Mouse (Mus musculus): ENCODE measurements at regions not wholly inside any gene's neighbourhood (a gene's known extent, or its start where the extent isn't known, plus 50 kb on each side); places are given as distances from the start of the nearest gene placed in this dataset.

DNA sequence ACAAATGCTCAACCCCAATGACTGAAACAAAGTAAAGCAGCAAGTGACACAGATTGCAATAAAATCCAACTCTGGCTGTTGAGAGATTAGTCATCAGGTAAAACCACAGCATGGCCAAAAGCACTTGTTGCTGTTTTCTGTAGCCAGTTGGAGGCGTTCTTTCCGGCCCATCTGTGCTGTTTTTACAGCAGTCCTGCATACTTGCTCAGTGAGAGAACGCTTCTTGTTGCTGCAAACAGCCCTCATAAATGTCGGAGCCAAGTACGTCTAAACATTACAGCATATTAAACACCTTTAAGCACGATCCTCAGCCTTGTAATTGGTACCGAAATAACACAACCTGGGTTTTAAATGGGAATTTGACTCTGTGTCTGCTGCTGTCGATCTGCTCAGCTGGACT, 65.6 kb upstream of the Hs3st3a1 start:
- 81% methylated on average over 8 of the region's 8 CpGs for WGBS

DNA sequence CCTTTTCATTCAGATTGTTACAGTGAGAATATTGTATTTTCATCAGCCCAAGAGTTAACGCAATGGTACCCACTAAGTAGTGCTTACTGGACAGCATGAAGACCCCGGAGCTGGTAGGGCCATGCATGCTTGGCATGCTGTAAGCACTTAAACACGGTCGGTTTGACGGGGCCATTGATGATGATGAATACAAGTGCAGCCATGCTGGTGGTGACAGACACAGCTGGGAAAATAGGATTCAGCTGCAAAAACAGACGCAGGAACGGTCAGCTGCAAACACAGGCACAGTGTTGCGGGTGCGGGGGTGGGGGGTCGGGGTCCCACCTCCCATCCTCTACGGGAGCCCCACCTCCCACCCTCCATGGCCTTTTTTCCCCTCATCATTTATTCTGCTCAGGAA, 99.7 kb upstream of the Hs3st3a1 start:
- no peak overlapping the region for H3K4me3 ChIP-seq
- no peaks in the 10 kb centered on the region for H3K36me3 ChIP-seq
- no peak for ATAC-seq (ENCODE audit: low FRiP score)
- no peak overlapping the region for H3K27ac ChIP-seq
- WGBS: 64% methylated on average over 11 of the region's 11 CpGs
- H3K4me2 ChIP-seq: no peak overlapping the region
- no peak overlapping the region for H3K9ac ChIP-seq
- no peaks in the 10 kb centered on the region for H3K9me3 ChIP-seq
- no peaks in the 10 kb centered on the region for H3K4me1 ChIP-seq (replicated peaks)
- H3K27me3 ChIP-seq: no peaks in the 10 kb centered on the region

More for the DNA sequence above, 65.6 kb upstream of the Hs3st3a1 start:
- Histone ChIP-seq H3K36me3 (no peaks in the 10 kb centered on the region), H3K27me3 (no peaks in the 10 kb centered on the region), H3K4me2 (no peak overlapping the region), H3K9ac (no peak overlapping the region), H3K4me1 (replicated peaks) (no peaks in the 10 kb centered on the region), H3K4me3 (no peak overlapping the region), H3K9me3 (no peaks in the 10 kb centered on the region), H3K27ac (no peak overlapping the region)
- no peak for ATAC-seq (ENCODE audit: low FRiP score)

DNA sequence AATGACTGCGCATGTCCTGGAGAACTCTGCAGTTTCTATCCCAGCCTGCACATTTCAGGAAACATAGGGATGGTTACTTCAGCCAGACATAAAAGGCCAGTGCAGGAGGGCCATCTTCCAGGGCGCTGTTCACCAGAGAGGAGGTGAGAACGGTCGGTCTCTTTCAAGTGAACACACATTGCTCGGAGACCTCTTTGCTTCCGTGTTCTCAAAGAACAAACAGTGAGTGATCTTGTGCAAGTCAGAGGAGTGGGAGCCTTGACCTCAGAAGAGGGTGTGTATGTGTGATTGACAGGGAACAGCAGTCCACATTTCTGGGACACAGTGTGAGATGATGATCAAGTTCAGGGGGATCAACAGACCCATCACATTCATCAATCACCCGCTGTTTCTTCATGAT, 102.7 kb upstream of the Hs3st3a1 start:
- Histone ChIP-seq H3K27me3 (no peaks in the 10 kb centered on the region), H3K9me3 (no peaks in the 10 kb centered on the region), H3K9ac (no peak overlapping the region), H3K36me3 (no peaks in the 10 kb centered on the region), H3K4me1 (replicated peaks) (0 out of 2 replicates have a peak, but pooled peaks cover 5% of the 10 kb centered on the region), H3K4me3 (no peak overlapping the region), H3K4me2 (no peak overlapping the region), H3K27ac (no peak overlapping the region)
- WGBS: 85% methylated on average over 7 of the region's 7 CpGs
- no peak for ATAC-seq (ENCODE audit: low FRiP score)

DNA sequence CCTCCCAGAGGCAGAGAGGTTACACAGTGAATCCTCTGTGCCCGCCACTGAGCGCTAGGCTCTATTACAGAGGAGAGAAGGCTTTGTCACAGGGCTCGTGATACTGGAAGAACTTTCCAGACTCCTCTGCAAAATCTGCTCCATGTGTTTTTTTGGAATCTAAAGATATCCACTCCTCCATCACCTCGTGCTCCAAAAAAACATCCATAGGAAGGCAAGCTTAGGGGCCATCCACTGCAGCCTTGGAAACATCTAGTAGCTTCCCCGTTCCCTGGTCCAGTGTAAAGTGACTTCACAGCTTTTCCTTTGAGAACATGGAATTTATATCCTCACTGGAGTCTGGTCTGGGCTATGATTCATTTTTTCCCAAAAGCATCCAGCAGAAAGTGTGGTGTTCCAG, 103.3 kb upstream of the Hs3st3a1 start:
- no peak overlapping the region for H3K9ac ChIP-seq
- H3K9me3 ChIP-seq: no peaks in the 10 kb centered on the region
- WGBS: 82% methylated on average over 5 of the region's 5 CpGs
- H3K4me1 ChIP-seq (replicated peaks): 0 out of 2 replicates have a peak, but pooled peaks cover 5% of the 10 kb centered on the region
- H3K27ac ChIP-seq: no peak overlapping the region
- H3K4me2 ChIP-seq: no peak overlapping the region
- H3K4me3 ChIP-seq: no peak overlapping the region
- H3K36me3 ChIP-seq: no peaks in the 10 kb centered on the region
- no peaks in the 10 kb centered on the region for H3K27me3 ChIP-seq
- no peak for ATAC-seq (ENCODE audit: low FRiP score)

DNA sequence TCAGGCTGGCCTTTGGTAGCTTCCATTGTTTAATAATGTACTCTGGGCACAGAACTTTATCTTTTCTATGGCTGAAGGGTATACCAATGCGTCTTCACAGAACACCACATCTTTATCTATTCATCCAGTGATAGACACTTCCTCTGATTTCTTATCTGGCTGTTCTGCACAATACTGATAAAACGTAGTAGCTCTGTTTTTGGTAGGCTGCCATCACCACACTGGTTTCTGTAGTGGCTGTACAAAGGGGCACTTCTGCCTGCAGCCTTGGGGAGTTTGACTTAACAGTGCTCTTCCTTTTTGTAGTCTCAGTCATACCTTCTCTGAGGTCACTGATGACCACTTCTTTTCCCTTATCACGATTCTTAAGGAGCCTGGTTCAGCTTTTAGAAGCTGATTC, 106.0 kb upstream of the Hs3st3a1 start:
- Histone ChIP-seq H3K27me3 (no peaks in the 10 kb centered on the region), H3K36me3 (no peaks in the 10 kb centered on the region), H3K4me3 (no peak overlapping the region), H3K9me3 (no peaks in the 10 kb centered on the region), H3K4me2 (no peak overlapping the region), H3K9ac (no peak overlapping the region), H3K4me1 (replicated peaks) (0 out of 2 replicates have a peak, but pooled peaks cover 5% of the 10 kb centered on the region), H3K27ac (no peak overlapping the region)
- ATAC-seq (ENCODE audit: low FRiP score): no peak
- 78% methylated on average over 3 of the region's 3 CpGs for WGBS

DNA sequence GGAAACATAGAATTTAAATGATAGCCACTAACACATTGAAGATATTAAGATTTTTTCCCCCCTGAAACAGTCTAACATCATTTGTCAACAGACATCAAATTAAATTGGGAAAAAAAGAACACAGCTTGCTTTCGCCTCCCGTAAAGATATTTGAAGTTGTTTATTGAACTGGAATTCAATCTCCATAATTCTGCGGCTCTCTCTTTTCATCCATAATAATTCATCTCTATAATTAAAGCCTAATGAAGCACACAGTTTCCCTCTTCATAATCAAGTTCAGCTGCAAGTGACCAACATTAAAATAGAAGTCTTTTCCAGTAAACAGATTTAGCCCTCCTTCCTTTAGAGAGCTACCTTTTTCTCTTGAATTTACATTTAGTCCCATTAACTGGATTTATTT, 107.4 kb upstream of the Hs3st3a1 start:
- ATAC-seq (ENCODE audit: low FRiP score): no peak
- no peaks in the 10 kb centered on the region for H3K36me3 ChIP-seq
- H3K27me3 ChIP-seq: no peaks in the 10 kb centered on the region
- no peak overlapping the region for H3K27ac ChIP-seq
- H3K4me1 ChIP-seq (replicated peaks): 0 out of 2 replicates have a peak, but pooled peaks cover 5% of the 10 kb centered on the region
- WGBS: 64% methylated on average over 3 of the region's 3 CpGs
- H3K9me3 ChIP-seq: no peaks in the 10 kb centered on the region
- H3K4me3 ChIP-seq: no peak overlapping the region
- no peak overlapping the region for H3K4me2 ChIP-seq
- H3K9ac ChIP-seq: no peak overlapping the region

DNA sequence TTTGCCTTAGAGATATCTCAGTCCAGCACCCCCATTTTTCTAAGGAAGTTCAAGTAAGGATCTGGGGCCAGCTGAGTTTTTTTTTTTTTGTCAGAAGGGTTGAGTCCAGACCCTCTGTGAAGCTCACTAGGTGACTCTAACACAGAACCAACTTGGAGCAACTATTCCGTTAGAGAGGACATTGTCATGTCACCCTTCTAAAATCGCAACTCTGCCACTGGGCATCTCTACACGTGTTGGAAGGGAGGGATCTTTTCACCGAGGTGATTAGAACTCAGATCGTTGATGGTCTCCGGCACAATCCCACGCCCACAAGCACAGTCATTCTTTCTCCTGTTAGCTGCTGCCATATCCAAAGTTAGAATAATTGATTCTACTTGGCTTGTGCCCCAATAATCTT, 108.5 kb upstream of the Hs3st3a1 start:
- Histone ChIP-seq H3K4me3 (no peak overlapping the region), H3K27me3 (no peaks in the 10 kb centered on the region), H3K4me1 (replicated peaks) (0 out of 2 replicates have a peak, but pooled peaks cover 5% of the 10 kb centered on the region), H3K9ac (no peak overlapping the region), H3K27ac (no peak overlapping the region), H3K36me3 (no peaks in the 10 kb centered on the region), H3K9me3 (no peaks in the 10 kb centered on the region), H3K4me2 (no peak overlapping the region)
- WGBS: 96% methylated on average over 7 of the region's 7 CpGs
- no peak for ATAC-seq (ENCODE audit: low FRiP score)

DNA sequence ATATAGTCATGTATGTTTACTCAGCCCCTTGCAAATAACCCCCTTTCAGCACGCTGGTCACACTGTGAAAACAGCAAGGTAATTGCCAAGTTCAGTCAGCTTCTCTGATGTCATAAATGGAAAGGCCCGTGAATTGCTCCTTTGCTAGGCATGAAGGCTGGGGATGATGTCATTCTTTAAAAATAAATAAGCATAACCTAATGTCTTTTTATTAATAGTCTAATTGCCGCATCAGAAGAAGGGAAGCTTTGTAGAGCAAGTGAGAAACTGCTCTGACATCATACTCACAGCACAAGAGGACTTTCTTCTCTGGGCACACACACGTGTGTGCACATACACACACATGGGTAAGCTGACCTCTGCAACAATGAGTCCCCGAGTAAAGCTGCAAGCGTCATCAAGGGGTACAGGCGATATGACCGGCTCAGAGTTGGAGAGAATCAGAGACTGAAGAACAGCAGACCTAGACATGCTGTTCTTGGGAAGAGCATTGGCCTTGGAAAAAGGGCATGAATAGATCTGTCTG, 113.2 kb upstream of the Hs3st3a1 start:
- Histone ChIP-seq H3K9me3 (no peaks in the 10 kb centered on the region), H3K4me2 (no peak overlapping the region), H3K4me3 (no peak overlapping the region), H3K27me3 (no peaks in the 10 kb centered on the region), H3K27ac (no peak overlapping the region), H3K9ac (no peak overlapping the region), H3K4me1 (replicated peaks) (no peaks in the 10 kb centered on the region), H3K36me3 (no peaks in the 10 kb centered on the region)
- 82% methylated on average over 8 of the region's 8 CpGs for WGBS
- ATAC-seq (ENCODE audit: low FRiP score): no peak

DNA sequence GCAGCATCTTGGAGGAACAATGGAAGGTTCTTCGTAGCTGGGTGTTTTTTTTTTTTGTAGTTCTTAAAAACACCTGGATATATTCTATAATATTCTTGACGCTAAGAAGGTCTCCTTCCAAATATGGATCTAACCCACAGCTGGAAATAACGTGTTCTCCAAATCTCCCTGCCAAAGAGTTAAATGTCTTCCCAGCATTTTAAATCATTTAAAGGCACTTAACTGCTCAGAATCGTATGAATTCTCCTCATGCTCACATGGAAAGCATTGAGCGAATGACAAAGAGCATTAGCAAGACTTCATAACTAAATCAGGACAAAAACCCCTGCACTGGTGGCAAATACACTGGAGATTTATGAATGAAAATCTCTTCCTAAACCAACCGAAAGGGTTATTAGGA, 117.7 kb upstream of the Hs3st3a1 start:
- no peaks in the 10 kb centered on the region for H3K9me3 ChIP-seq
- no peak overlapping the region for H3K4me2 ChIP-seq
- no peaks in the 10 kb centered on the region for H3K27me3 ChIP-seq
- 86% methylated on average over 6 of the region's 6 CpGs for WGBS
- no peak overlapping the region for H3K27ac ChIP-seq
- H3K4me1 ChIP-seq (replicated peaks): no peaks in the 10 kb centered on the region
- H3K4me3 ChIP-seq: no peak overlapping the region
- no peaks in the 10 kb centered on the region for H3K36me3 ChIP-seq
- ATAC-seq (ENCODE audit: low FRiP score): no peak
- H3K9ac ChIP-seq: no peak overlapping the region

DNA sequence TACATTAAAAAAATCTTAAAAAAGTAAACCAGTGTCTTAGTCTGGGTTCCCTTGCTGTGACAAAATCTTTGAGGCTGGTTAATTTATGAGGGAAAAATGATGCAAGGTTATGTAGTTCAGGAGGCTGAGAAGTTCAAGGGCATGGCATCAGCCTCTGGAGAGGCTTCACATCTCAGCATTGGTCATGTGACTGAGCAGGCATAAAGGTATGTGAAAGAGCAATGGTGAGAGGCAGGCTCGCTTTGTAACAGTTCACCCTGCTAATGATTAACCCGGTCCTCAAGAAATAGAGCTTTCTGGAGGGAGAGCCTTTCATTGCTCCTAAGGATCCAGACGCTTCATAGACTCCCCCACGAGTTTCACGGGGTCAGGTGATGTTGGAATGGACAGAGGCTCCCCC, 120.1 kb upstream of the Hs3st3a1 start:
- Histone ChIP-seq H3K9me3 (no peaks in the 10 kb centered on the region), H3K27me3 (no peaks in the 10 kb centered on the region), H3K4me3 (no peak overlapping the region), H3K36me3 (no peaks in the 10 kb centered on the region), H3K4me1 (replicated peaks) (no peaks in the 10 kb centered on the region), H3K9ac (no peak overlapping the region), H3K27ac (no peak overlapping the region), H3K4me2 (no peak overlapping the region)
- 58% methylated on average over 5 of the region's 5 CpGs for WGBS
- no peak for ATAC-seq (ENCODE audit: low FRiP score)

DNA sequence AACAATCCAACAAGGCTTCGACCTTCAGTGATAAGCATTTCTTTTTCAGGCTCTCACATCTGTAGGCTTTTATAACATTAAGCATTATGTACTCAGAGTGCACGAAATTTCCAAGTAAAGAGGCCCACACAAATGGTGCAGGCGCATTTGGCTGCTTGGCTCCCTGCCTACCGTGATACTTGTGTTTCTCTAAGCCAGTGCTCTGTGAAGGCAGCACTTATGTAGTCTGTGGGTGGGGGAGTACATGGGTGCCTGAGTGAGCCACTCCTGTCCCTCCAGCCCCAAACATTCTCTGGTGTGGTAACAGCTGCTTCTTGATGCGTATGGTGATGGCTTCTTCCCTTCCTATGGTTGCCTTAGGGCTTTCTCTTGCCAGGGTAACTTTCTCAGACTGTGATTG, 121.9 kb upstream of the Hs3st3a1 start:
- no peak overlapping the region for H3K4me3 ChIP-seq
- no peak overlapping the region for H3K9ac ChIP-seq
- H3K27me3 ChIP-seq: no peaks in the 10 kb centered on the region
- H3K4me1 ChIP-seq (replicated peaks): no peaks in the 10 kb centered on the region
- H3K36me3 ChIP-seq: no peaks in the 10 kb centered on the region
- ATAC-seq (ENCODE audit: low FRiP score): no peak
- no peak overlapping the region for H3K4me2 ChIP-seq
- no peak overlapping the region for H3K27ac ChIP-seq
- 80% methylated on average over 5 of the region's 5 CpGs for WGBS
- no peaks in the 10 kb centered on the region for H3K9me3 ChIP-seq

DNA sequence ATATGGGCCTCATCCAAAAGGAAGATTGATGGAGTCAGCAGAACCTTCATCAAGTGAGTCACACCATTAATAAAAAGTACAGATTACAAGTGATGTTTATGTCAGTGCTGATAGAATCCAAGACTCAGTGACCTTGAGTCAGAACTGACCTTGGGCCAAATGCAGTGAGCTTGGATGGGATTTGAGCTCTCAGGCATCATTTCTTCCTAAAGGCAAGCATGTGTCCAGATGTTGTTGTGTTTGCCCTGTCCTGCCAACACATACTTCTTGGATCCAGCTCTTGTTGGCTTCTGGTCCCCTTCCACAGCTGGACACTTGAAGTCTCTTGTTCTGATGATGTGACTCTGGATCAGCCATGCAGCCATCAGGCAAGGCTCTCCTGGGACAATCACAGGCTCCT, 125.3 kb upstream of the Hs3st3a1 start:
- no peaks in the 10 kb centered on the region for H3K4me1 ChIP-seq (replicated peaks)
- H3K9me3 ChIP-seq: 0 out of 2 replicates have a peak, but pooled peaks cover 5% of the 10 kb centered on the region
- H3K4me3 ChIP-seq: no peak overlapping the region

DNA sequence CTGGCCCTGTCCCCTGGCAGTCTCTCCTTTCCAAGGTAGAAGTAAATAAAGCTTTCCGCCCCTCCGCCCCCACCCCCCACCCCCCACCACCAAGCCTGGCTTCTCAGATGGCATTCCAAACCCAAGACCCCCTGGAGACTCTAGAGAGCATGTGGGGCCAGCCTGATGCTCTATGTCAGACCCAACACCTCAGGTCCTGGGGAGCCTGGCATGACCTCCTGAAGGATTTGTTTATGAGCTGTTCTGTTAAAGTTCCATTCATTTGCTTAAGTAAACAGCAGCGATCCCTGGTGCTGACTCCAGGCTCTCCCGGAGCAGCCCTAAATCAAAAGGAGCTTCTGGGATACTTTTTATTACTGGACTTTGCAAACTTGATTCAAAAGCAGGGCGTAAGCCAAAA, 137.3 kb upstream of the Hs3st3a1 start:
- ATAC-seq (ENCODE audit: low FRiP score): no peak

More for the DNA sequence above, 125.3 kb upstream of the Hs3st3a1 start:
- ATAC-seq (ENCODE audit: low FRiP score): no peak
- Histone ChIP-seq H3K27me3 (no peaks in the 10 kb centered on the region), H3K36me3 (no peaks in the 10 kb centered on the region), H3K4me2 (no peak overlapping the region), H3K9ac (no peak overlapping the region), H3K27ac (no peak overlapping the region)

More for the DNA sequence above, 137.3 kb upstream of the Hs3st3a1 start:
- Histone ChIP-seq H3K4me1 (replicated peaks) (peaks cover 14% of the 10 kb centered on the region), H3K9ac (no peak overlapping the region), H3K36me3 (no peaks in the 10 kb centered on the region), H3K27me3 (no peaks in the 10 kb centered on the region), H3K27ac (no peak overlapping the region), H3K4me3 (no peak overlapping the region), H3K9me3 (no peaks in the 10 kb centered on the region), H3K4me2 (no peak overlapping the region)
- WGBS: 23% methylated on average over 5 of the region's 5 CpGs

Data from hindbrain, embryonic 13.5 days (tissue).